Mouse (Mus musculus) G1E (cell line): ENCODE results near the gene Abl1. TPM values are rescaled to one million over a fixed set of nuclear protein-coding genes. Genes with fewer than 3 reads are reported as not detected.

Source experiments
- ATAC-seq: 2 replicates; pipeline ENCODE4 v1.8.0; 2016; ENCODE audit warnings: mild to moderate bottlenecking; ENCODE audit not compliant: insufficient number of reproducible peaks, poor library complexity, low FRiP score, severe bottlenecking; ENCODE audit errors: extremely low read depth
- DNase-seq: peaks from one replicate; pipeline ENCODE4 v3.0.0; 2012; ENCODE audit warnings: low spot score
- H3K27me3 ChIP-seq: 2 replicates; pipeline ENCODE4 v1.6.1; 2012; ENCODE audit warnings: mild to moderate bottlenecking, low read length, inconsistent platforms; ENCODE audit not compliant: insufficient read depth
- H3K36me3 ChIP-seq: replicated peaks from 2 replicates; pipeline ENCODE3; 2012; ENCODE audit warnings: mild to moderate bottlenecking, inconsistent platforms
- H3K4me1 ChIP-seq: 2 replicates; pipeline ENCODE4 v1.6.1; 2012; ENCODE audit warnings: low read depth, low read length, inconsistent platforms, mixed read lengths; ENCODE audit not compliant: insufficient read depth
- H3K4me3 ChIP-seq: 2 replicates; pipeline ENCODE4 v1.5.1; 2012; ENCODE audit warnings: low read depth, mild to moderate bottlenecking, inconsistent platforms, low read length, moderate library complexity, mixed read lengths
- H3K9me3 ChIP-seq: replicated peaks from 2 replicates; pipeline ENCODE4 v1.6.1; 2012; ENCODE audit warnings: inconsistent platforms
- CTCF ChIP-seq: IDR thresholded peaks from 2 replicates; pipeline ENCODE4 v1.5.1; 2012; ENCODE audit warnings: low read depth, low read length, inconsistent platforms, mixed read lengths
- GATA1 ChIP-seq: IDR thresholded peaks from 2 replicates; pipeline ENCODE4 v1.6.1; 2012; ENCODE audit warnings: borderline replicate concordance, low read length, inconsistent platforms, mixed read lengths
- GATA2 ChIP-seq: IDR thresholded peaks from 2 replicates; pipeline ENCODE4 v1.6.1; 2012; ENCODE audit warnings: low read depth, low read length, inconsistent platforms, borderline replicate concordance
- POLR2AphosphoS5 ChIP-seq: IDR thresholded peaks from 2 replicates; pipeline ENCODE4 v1.6.1; 2012; ENCODE audit warnings: low read depth, low read length, inconsistent platforms; ENCODE audit not compliant: insufficient replicate concordance
- TAL1 ChIP-seq: conservative IDR thresholded peaks from 2 replicates; pipeline ENCODE4 v1.6.1; 2012; ENCODE audit warnings: low read depth, low read length, inconsistent platforms, mixed read lengths
- polyA plus RNA-seq: library from polyadenylated mRNA; stranded (reverse); fragments of >175 nt; gene quantifications from 2 replicates; pipeline ENCODE4 v1.2.3, GENCODE M21; 2012
- total RNA-seq, 2 experiments: library from RNA; stranded (forward) in 1 of 2; stranded (reverse) in 1 of 2; fragments of 200-1000 nt in 1 of 2; fragments of >200 nt in 1 of 2; fragmentation: Nextera tagmentation in 1 of 2; gene quantifications; 2 replicates each; pipeline ENCODE4 v1.2.3; 2014 to 2017

Gene Abl1
- total RNA-seq (2014; fragmentation: Nextera tagmentation), result 49.4 and 66.4 TPM in 2 replicates
- total RNA-seq (2017), result 22.3 and 26.7 TPM in 2 replicates
- polyA plus RNA-seq, result 58.4 and 62.3 TPM in 2 replicates

DNA sequence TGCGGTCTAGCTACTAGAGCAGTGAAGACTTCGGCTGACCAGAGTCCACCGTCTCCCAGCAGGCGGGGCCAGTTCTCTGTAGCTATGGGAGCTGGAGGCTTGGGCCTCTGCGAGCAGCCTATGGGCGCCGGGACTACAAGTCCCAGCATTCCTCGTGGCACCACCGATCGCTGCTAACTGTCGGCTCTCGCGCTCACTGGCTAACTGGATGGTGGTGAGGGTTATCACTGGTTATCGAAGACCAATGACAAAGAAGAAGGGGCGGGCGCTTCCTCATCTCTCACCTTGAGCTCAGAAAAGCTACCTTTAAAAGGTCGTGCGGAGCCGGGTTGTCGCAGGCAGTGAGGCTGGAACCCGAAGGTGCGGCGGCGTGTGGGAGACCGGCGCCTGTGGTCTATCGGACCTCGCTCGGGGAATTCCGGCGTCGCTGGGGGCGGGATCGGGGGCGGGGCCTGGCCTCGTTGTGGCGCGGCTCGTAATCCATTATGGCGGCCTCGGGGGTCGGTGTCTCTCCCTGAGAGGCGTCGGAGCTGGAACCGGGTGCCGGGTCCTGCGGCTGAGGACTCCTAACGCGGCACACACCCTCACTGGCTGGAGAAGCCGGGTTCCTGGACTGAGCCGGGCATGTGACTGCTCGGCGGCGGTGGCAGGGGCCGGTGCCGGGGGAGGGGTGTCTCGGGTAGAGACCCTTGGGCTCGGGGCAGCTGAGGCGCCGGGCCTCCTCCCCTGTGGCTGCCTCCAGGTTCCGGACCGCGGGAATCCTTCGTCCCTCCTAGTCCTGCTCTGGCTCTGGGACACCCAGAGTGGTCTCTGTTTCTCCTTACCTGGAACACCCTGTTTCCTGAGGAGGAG lies at the start of gene Abl1:
Gene Abl1, plus strand, starts transcription at position 303 of the 852 bp plus-strand sequence.
- no peak for TF ChIP-seq GATA1
- no peak for TF ChIP-seq POLR2AphosphoS5
- TF ChIP-seq CTCF, result no peak
- no peak for TF ChIP-seq TAL1
- peak; percentile 100 for ATAC-seq

GRCm38 (mm10) chr2:31638581-31639465 lies 49.4 kb upstream of the Abl1 start:
- Histone ChIP-seq H3K36me3 (no peaks in the 10 kb centered on the region), H3K9me3 (peaks cover 11% of the 10 kb centered on the region), H3K4me1 (no peaks in the 10 kb centered on the region), H3K27me3 (peaks cover 90% of the 10 kb centered on the region), H3K4me3 (no peak overlapping the region)
- DNase-seq (no peak), ATAC-seq (no peak)
- no peak for TF ChIP-seq TAL1
- no peak for TF ChIP-seq GATA1
- TF ChIP-seq CTCF, result no peak
- TF ChIP-seq GATA2, result no peak
- no peak for TF ChIP-seq POLR2AphosphoS5

More for the DNA sequence above, at the start of gene Abl1:
- Histone ChIP-seq H3K9me3 (no peaks in the 10 kb centered on the region), H3K4me3 (peak within 1 kb of the TSS; percentile 92), H3K27me3 (no peaks in the 10 kb centered on the region), H3K36me3 (peaks cover 26% of the 10 kb centered on the region), H3K4me1 (peaks cover 27% of the 10 kb centered on the region)
- peak; percentile 93 for DNase-seq

- no peak for ATAC-seq
- no peaks in the 10 kb centered on the region for H3K4me1 ChIP-seq
- TF ChIP-seq CTCF (no peak), POLR2AphosphoS5 (no peak), TAL1 (no peak), GATA1 (no peak), GATA2 (no peak)
- DNase-seq, result no peak
- no peak overlapping the region for H3K4me3 ChIP-seq
- no peaks in the 10 kb centered on the region for H3K36me3 ChIP-seq
- peaks cover 89% of the 10 kb centered on the region for H3K27me3 ChIP-seq
- H3K9me3 ChIP-seq, result peaks cover 11% of the 10 kb centered on the region
Observed at GRCm38 (mm10) chr2:31639466-31639760, 48.8 kb upstream of the Abl1 start.

- TF ChIP-seq GATA1 (no peak), CTCF (no peak), TAL1 (no peak), GATA2 (no peak), POLR2AphosphoS5 (no peak)
- H3K4me3 ChIP-seq, result no peak within 1 kb of the TSS
- no peaks in the 10 kb centered on the region for H3K4me1 ChIP-seq
- H3K36me3 ChIP-seq, result no peaks in the 10 kb centered on the region
- ATAC-seq (no peak), DNase-seq (no peak)
- H3K9me3 ChIP-seq, result peaks cover 11% of the 10 kb centered on the region
- H3K27me3 ChIP-seq, result peaks cover 86% of the 10 kb centered on the region
Observed at GRCm38 (mm10) chr2:31639901-31640608, 48.1 kb upstream of the Abl1 start, which contains the start of gene Prdm12. Prdm12 (plus strand) TSS chr2:31640037.

- no peaks in the 10 kb centered on the region for H3K36me3 ChIP-seq
- peaks cover 11% of the 10 kb centered on the region for H3K9me3 ChIP-seq
- ATAC-seq, result no peak
- no peaks in the 10 kb centered on the region for H3K4me1 ChIP-seq
- DNase-seq, result no peak
- H3K27me3 ChIP-seq, result peaks cover 78% of the 10 kb centered on the region
- no peak overlapping the region for H3K4me3 ChIP-seq
- no peak for TF ChIP-seq GATA2
- no peak for TF ChIP-seq CTCF
- no peak for TF ChIP-seq GATA1
- no peak for TF ChIP-seq POLR2AphosphoS5
- no peak for TF ChIP-seq TAL1
Observed at GRCm38 (mm10) chr2:31640609-31641507, 47.3 kb upstream of the Abl1 start.
